Mouse (Mus musculus) cerebellum, postnatal 14 days (tissue): ENCODE results near the gene Gm28998.
"Not testable (repeated sequence)": the region's sequence is repeated elsewhere in the genome, so short reads cannot be mapped to it uniquely, and the experiment has no call there.

Experiments used
- DNase-seq, 2 experiments: peaks; one replicate each; pipeline ENCODE4 v3.0.0; 2021; ENCODE audit warnings: mixed read lengths in 2 of 2

The Gm28998 gene

DNA sequence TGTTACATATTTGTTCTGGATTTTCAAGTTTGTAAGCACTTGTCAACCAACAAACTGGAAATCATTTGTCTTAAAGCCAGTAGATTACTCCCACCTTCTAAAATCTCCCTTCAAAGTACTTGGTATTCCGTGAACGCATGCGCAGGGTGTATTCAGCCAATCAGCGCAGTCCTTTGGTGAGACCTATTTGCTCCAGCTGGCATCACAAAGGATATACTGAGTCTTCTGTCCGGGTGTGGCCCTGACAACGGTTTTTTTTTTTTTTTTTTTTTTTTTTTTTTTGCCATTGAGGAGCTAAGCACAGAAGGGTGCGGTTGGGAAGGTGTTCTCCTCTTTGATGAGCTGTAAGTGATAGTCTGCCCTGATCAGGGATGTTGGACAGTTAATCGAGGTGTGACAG, at the start of gene Gm28998:
TSS of gene Gm28998 (plus strand) at position 301 of the 400 bp plus-strand sequence.
- DNase-seq: not testable (repeated sequence)
